Mouse (Mus musculus) forebrain, embryonic 10.5 days (tissue): ENCODE data around the gene Bcl2l15. TPM values are rescaled to one million over a fixed set of nuclear protein-coding genes. Genes with fewer than 3 reads are reported as not detected.

Source experiments
- polyA plus RNA-seq: library from polyadenylated mRNA; unstranded; fragments of >200 nt; fragmentation: Nextera tagmentation; extraction: Ambion mirVana; gene quantifications from 2 replicates; pipeline ENCODE4 v1.2.1, GENCODE M21; 2016

The Bcl2l15 gene
- polyA plus RNA-seq, 1 experiment from 2014 or later, result 0.17 TPM

Other genes with a start within 250 kb of the Bcl2l15 start
- gene Atg4a-ps, start 186.5 kb upstream of the Bcl2l15 start, polyA plus RNA-seq, result 0.09 and 0.20 TPM in 2 replicates
- gene Olfml3, start 94.6 kb upstream of the Bcl2l15 start, polyA plus RNA-seq, result 5.6 and 5.8 TPM in 2 replicates
- gene Gm10964, start 93.2 kb upstream of the Bcl2l15 start, polyA plus RNA-seq, result not detected in 2 replicates
- 9.9 and 10.4 TPM in 2 replicates for gene Hipk1, start 41.0 kb upstream of the Bcl2l15 start, polyA plus RNA-seq
- gene Dclre1b, start 23.2 kb upstream of the Bcl2l15 start, polyA plus RNA-seq, result 37.2 and 40.5 TPM in 2 replicates
- gene Ap4b1, start 23.1 kb upstream of the Bcl2l15 start, polyA plus RNA-seq, result 19.3 and 22.3 TPM in 2 replicates
- gene Gm43064, start 23.0 kb upstream of the Bcl2l15 start, polyA plus RNA-seq, result 0.17 TPM in 1 of 2 replicates, not detected in the other
- gene Ptpn22, start 27.2 kb downstream of the Bcl2l15 start, polyA plus RNA-seq, result 0.37 TPM in 2 replicates
- gene Rsbn1, start 81.5 kb downstream of the Bcl2l15 start, polyA plus RNA-seq, result 11.6 and 14.1 TPM in 2 replicates
- 32.6 and 33.4 TPM in 2 replicates for gene Phtf1, start 135.5 kb downstream of the Bcl2l15 start, polyA plus RNA-seq